Mouse (Mus musculus): ENCODE measurements around the gene Pknox2.

- no peak for TF ChIP-seq CTCF (IDR thresholded peaks at IDR 0.05; ENCODE audit: low read depth, low read length)
- no peak for TF ChIP-seq POLR2A (IDR thresholded peaks at IDR 0.05; ENCODE audit: borderline replicate concordance, low read depth, low read length)
These were observed 92.5 kb downstream of the Pknox2 start for GRCm38 (mm10) chr9:37054703-37055102.

All from bone marrow macrophage, adult 2 months (primary cell).